Mouse (Mus musculus): ENCODE measurements around the gene Rbm34. TPM values are rescaled to one million over a fixed set of nuclear protein-coding genes. Genes with fewer than 3 reads are reported as not detected.
A peak's percentile ranks its signal among the peaks of the same experiment; 100 is the strongest.

Rbm34 gene
- polyA plus RNA-seq, 1 experiment: 55.0 TPM

DNA sequence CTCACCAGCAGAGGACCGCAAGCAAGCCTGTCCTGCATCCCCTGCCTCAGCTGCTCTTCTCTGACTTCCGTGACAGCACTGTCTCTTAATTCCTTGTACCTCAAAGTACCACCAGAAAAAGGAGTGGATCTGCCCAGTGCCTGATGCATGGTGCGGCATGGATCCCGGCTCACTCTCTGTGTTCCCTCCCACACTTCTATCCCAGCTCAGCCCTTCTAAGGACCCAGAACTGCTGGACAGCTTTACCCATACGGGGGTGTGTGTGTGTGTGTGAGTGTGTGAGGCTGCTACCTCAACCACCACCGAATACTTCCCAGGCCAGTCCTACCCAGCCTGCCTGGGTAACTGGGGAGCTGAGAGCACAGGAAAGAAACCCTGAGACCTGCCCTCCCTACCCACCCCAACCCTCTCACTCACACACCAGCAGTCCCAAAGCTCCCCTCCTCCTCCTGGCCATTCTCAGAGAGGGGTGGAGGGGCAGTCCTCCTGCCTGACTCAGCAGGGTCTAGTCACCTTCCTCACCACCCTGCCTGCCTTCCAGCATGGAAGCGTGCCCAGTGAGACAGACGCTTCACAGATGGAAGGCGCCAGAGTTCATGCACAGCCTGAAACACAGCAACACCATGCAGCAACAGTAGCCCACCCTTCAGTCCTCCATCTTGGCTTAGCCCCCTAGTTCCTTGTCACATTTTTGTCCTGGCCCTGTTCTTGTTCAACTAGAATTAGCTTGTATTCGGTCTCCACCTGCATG lies 41.9 kb downstream of the Rbm34 start:
- H3K9me3 ChIP-seq (replicated peaks; ENCODE audit: control insufficient read depth, insufficient read depth, low read length, poor library complexity, severe bottlenecking): no peaks in the 10 kb centered on the region
- no peak overlapping the region for H3K9ac ChIP-seq (ENCODE audit: low read depth, poor library complexity, severe bottlenecking)
- H3K27me3 ChIP-seq (ENCODE audit: control insufficient read depth, insufficient read depth, low read length, poor library complexity, severe bottlenecking): no peaks in the 10 kb centered on the region
- 0 out of 2 replicates have a peak overlapping the region, but pooled peaks have one; percentile 2 for H3K27ac ChIP-seq (ENCODE audit: insufficient read depth, low read length)
- no peak overlapping the region for H3K4me3 ChIP-seq (ENCODE audit: low read depth, low read length)
- peaks cover 3% of the 10 kb centered on the region for H3K4me1 ChIP-seq (ENCODE audit: control insufficient read depth, insufficient read depth, low read length)
- TF ChIP-seq EP300 (IDR thresholded peaks at IDR 0.05; ENCODE audit: insufficient read depth, low read depth, low read length) (no peak), POLR2A (IDR thresholded peaks at IDR 0.05; ENCODE audit: insufficient read depth, low read length) (no peak), CTCF (IDR thresholded peaks at IDR 0.05; ENCODE audit: low read depth, low read length) (no peak)
- peaks cover 77% of the 10 kb centered on the region for H3K36me3 ChIP-seq (ENCODE audit: control insufficient read depth, insufficient read depth, low read length, poor library complexity, severe bottlenecking)

DNA sequence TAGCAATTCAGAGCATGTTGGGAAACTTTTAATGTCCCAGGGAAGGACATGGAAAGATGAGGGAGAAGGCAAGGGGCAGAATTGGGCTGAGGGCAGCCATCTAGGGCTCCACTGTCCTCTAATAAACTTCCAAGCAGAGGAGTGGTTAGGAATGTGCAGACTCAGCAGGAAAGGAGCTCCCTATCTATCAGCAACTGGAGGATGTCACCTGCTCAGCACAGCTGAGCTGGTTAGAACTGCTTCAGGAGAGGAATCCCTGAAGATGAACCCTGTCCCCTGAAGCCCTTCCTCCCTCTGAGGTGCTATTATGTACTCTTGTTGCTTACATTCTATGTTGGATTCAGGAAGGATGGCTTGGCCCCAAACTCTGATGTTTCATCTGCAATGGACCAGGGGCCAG lies 42.8 kb downstream of the Rbm34 start:
- Histone ChIP-seq H3K9ac (ENCODE audit: low read depth, poor library complexity, severe bottlenecking) (no peak overlapping the region), H3K36me3 (ENCODE audit: control insufficient read depth, insufficient read depth, low read length, poor library complexity, severe bottlenecking) (peaks cover 68% of the 10 kb centered on the region), H3K4me3 (ENCODE audit: low read depth, low read length) (no peak overlapping the region), H3K27me3 (ENCODE audit: control insufficient read depth, insufficient read depth, low read length, poor library complexity, severe bottlenecking) (no peaks in the 10 kb centered on the region), H3K27ac (ENCODE audit: insufficient read depth, low read length) (no peak overlapping the region), H3K4me1 (ENCODE audit: control insufficient read depth, insufficient read depth, low read length) (peaks cover 3% of the 10 kb centered on the region), H3K9me3 (replicated peaks; ENCODE audit: control insufficient read depth, insufficient read depth, low read length, poor library complexity, severe bottlenecking) (no peaks in the 10 kb centered on the region)
- TF ChIP-seq CTCF (IDR thresholded peaks at IDR 0.05; ENCODE audit: low read depth, low read length) (no peak), POLR2A (IDR thresholded peaks at IDR 0.05; ENCODE audit: insufficient read depth, low read length) (no peak), EP300 (IDR thresholded peaks at IDR 0.05; ENCODE audit: insufficient read depth, low read depth, low read length) (no peak)

DNA sequence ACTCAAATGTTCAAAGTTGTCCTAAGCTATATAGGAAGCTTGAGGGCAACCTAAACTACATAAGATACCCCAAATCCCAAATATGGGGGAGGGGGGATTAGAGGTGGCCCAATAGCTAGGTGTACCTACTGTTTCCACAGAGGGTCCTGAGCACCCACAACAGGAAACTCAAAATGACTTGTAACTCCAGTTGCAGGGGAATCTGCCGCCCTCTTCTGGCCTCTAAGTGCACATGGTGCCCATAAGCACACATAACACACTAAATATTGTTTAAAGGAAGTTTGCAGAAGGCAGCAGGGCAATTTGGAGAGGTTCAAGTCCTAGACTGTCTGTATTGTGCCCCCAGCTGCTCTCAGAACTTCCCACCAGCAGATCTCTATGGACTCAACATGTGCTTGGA lies 43.8 kb downstream of the Rbm34 start:
- Histone ChIP-seq H3K27ac (ENCODE audit: insufficient read depth, low read length) (no peak overlapping the region), H3K9me3 (replicated peaks; ENCODE audit: control insufficient read depth, insufficient read depth, low read length, poor library complexity, severe bottlenecking) (no peaks in the 10 kb centered on the region), H3K36me3 (ENCODE audit: control insufficient read depth, insufficient read depth, low read length, poor library complexity, severe bottlenecking) (peaks cover 62% of the 10 kb centered on the region), H3K4me1 (ENCODE audit: control insufficient read depth, insufficient read depth, low read length) (no peaks in the 10 kb centered on the region), H3K9ac (ENCODE audit: low read depth, poor library complexity, severe bottlenecking) (no peak overlapping the region), H3K27me3 (ENCODE audit: control insufficient read depth, insufficient read depth, low read length, poor library complexity, severe bottlenecking) (no peaks in the 10 kb centered on the region), H3K4me3 (ENCODE audit: low read depth, low read length) (no peak overlapping the region)
- no peak for TF ChIP-seq POLR2A (IDR thresholded peaks at IDR 0.05; ENCODE audit: insufficient read depth, low read length)
- no peak for TF ChIP-seq EP300 (IDR thresholded peaks at IDR 0.05; ENCODE audit: insufficient read depth, low read depth, low read length)
- TF ChIP-seq CTCF (IDR thresholded peaks at IDR 0.05; ENCODE audit: low read depth, low read length): peak; percentile 45

DNA sequence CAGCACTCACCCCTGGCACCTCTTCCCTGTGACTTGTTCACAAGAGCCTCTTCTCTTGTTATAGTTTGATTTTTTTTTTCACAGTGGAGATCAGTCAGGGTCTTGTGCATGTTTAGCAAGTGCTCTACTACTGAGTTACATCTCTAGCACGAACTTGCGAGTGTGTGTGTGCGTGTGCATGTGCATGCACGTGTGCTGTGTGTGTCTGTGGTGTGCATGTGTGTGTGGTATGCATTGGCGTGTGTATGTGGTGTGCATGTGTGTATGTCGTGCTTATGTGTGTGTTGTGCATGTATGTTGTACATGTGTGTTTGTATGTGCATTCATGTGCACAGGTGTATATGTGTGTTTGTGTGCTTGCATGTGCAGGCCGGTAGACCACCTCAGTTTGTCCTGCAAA lies 47.9 kb downstream of the Rbm34 start:
- Histone ChIP-seq H3K4me3 (ENCODE audit: low read depth, low read length) (no peak overlapping the region), H3K27ac (ENCODE audit: insufficient read depth, low read length) (no peak overlapping the region), H3K9ac (ENCODE audit: low read depth, poor library complexity, severe bottlenecking) (no peak overlapping the region), H3K36me3 (ENCODE audit: control insufficient read depth, insufficient read depth, low read length, poor library complexity, severe bottlenecking) (peaks cover 23% of the 10 kb centered on the region), H3K27me3 (ENCODE audit: control insufficient read depth, insufficient read depth, low read length, poor library complexity, severe bottlenecking) (no peaks in the 10 kb centered on the region), H3K9me3 (replicated peaks; ENCODE audit: control insufficient read depth, insufficient read depth, low read length, poor library complexity, severe bottlenecking) (no peaks in the 10 kb centered on the region), H3K4me1 (ENCODE audit: control insufficient read depth, insufficient read depth, low read length) (no peaks in the 10 kb centered on the region)
- TF ChIP-seq EP300 (IDR thresholded peaks at IDR 0.05; ENCODE audit: insufficient read depth, low read depth, low read length): no peak
- TF ChIP-seq CTCF (IDR thresholded peaks at IDR 0.05; ENCODE audit: low read depth, low read length): no peak
- TF ChIP-seq POLR2A (IDR thresholded peaks at IDR 0.05; ENCODE audit: insufficient read depth, low read length): no peak

DNA sequence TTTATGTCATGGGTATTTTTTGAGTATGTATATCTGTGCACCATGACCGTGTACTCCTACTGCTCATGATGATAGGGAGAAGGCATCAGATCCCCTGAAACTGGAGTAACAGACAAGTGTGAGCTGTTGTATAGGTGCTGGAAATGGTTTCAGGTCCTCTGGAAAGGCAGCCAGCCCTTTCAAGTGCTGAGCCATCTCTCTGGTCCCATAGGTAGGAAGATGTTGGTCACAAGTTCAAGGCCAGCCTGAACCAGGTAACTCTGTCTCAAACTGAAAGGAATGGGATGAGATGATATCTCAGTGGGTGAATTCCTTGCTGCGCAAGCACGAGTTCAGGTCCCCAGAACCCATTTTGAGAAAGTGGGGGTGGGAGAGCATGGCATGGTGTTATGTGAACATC lies 49.4 kb downstream of the Rbm34 start:
- Histone ChIP-seq H3K36me3 (ENCODE audit: control insufficient read depth, insufficient read depth, low read length, poor library complexity, severe bottlenecking) (peaks cover 16% of the 10 kb centered on the region), H3K27me3 (ENCODE audit: control insufficient read depth, insufficient read depth, low read length, poor library complexity, severe bottlenecking) (no peaks in the 10 kb centered on the region), H3K27ac (ENCODE audit: insufficient read depth, low read length) (no peak overlapping the region), H3K4me1 (ENCODE audit: control insufficient read depth, insufficient read depth, low read length) (no peaks in the 10 kb centered on the region), H3K9me3 (replicated peaks; ENCODE audit: control insufficient read depth, insufficient read depth, low read length, poor library complexity, severe bottlenecking) (no peaks in the 10 kb centered on the region), H3K4me3 (ENCODE audit: low read depth, low read length) (no peak overlapping the region), H3K9ac (ENCODE audit: low read depth, poor library complexity, severe bottlenecking) (no peak overlapping the region)
- no peak for TF ChIP-seq EP300 (IDR thresholded peaks at IDR 0.05; ENCODE audit: insufficient read depth, low read depth, low read length)
- no peak for TF ChIP-seq CTCF (IDR thresholded peaks at IDR 0.05; ENCODE audit: low read depth, low read length)
- TF ChIP-seq POLR2A (IDR thresholded peaks at IDR 0.05; ENCODE audit: insufficient read depth, low read length): no peak

DNA sequence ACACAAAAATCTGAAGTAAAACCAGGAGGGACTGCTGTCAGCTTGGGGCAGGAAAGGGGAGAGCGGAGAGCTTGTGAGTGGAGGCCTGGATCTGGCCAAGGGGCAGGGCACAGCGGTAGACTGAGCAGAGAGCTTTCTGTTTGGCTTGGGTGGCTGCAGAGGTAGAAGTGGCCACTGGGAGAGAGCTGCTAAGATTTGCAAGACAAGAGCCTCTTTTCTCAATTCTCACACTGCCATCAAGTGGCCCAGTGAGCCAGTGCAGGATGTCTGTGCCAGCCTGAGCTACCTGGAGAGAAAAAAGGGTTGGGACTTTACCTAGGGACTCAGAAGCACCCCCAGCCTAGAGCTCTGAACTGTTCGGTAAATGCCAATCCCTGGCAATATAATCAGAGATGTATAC lies 50.0 kb downstream of the Rbm34 start:
- Histone ChIP-seq H3K27ac (ENCODE audit: insufficient read depth, low read length) (no peak overlapping the region), H3K4me1 (ENCODE audit: control insufficient read depth, insufficient read depth, low read length) (no peaks in the 10 kb centered on the region), H3K36me3 (ENCODE audit: control insufficient read depth, insufficient read depth, low read length, poor library complexity, severe bottlenecking) (peaks cover 11% of the 10 kb centered on the region), H3K9me3 (replicated peaks; ENCODE audit: control insufficient read depth, insufficient read depth, low read length, poor library complexity, severe bottlenecking) (no peaks in the 10 kb centered on the region), H3K27me3 (ENCODE audit: control insufficient read depth, insufficient read depth, low read length, poor library complexity, severe bottlenecking) (no peaks in the 10 kb centered on the region), H3K4me3 (ENCODE audit: low read depth, low read length) (no peak overlapping the region), H3K9ac (ENCODE audit: low read depth, poor library complexity, severe bottlenecking) (peak overlapping the region; percentile 17; the same call in 1 of the 2 replicates)
- TF ChIP-seq EP300 (IDR thresholded peaks at IDR 0.05; ENCODE audit: insufficient read depth, low read depth, low read length) (0 out of 2 replicates have a peak, but pooled peaks have one; percentile 22), CTCF (IDR thresholded peaks at IDR 0.05; ENCODE audit: low read depth, low read length) (peak; percentile 80), POLR2A (IDR thresholded peaks at IDR 0.05; ENCODE audit: insufficient read depth, low read length) (no peak)

All from ES-Bruce4 (cell line).